Mouse (Mus musculus): ENCODE measurements around the gene Vsig2. TPM values are rescaled to one million over a fixed set of nuclear protein-coding genes. Genes with fewer than 3 reads are reported as not detected.

Vsig2 gene
- polyA plus RNA-seq, 1 experiment, result not detected

GRCm38 (mm10) chr9:37514456-37514855 lies 24.6 kb upstream of the Vsig2 start:
- Histone ChIP-seq H3K4me1 (ENCODE audit: control insufficient read depth) (peaks cover 12% of the 10 kb centered on the region), H3K9me3 (ENCODE audit: control insufficient read depth, low read length) (no peaks in the 10 kb centered on the region), H3K27me3 (ENCODE audit: control insufficient read depth) (no peaks in the 10 kb centered on the region), H3K36me3 (ENCODE audit: control insufficient read depth) (peaks cover 4% of the 10 kb centered on the region), H3K4me3 (replicated peaks) (no peak overlapping the region)
- TF ChIP-seq TAL1 (IDR thresholded peaks at IDR 0.05; ENCODE audit: low read length) (no peak), GATA1 (IDR thresholded peaks at IDR 0.05; ENCODE audit: low read length) (no peak)

- TF ChIP-seq TAL1 (IDR thresholded peaks at IDR 0.05; ENCODE audit: low read length) (peak; percentile 55), GATA1 (IDR thresholded peaks at IDR 0.05; ENCODE audit: low read length) (peak; percentile 21; the same call in 1 of the 2 replicates)
- Histone ChIP-seq H3K9me3 (ENCODE audit: control insufficient read depth, low read length) (no peaks in the 10 kb centered on the region), H3K4me3 (replicated peaks) (no peak overlapping the region), H3K27me3 (ENCODE audit: control insufficient read depth) (no peaks in the 10 kb centered on the region), H3K36me3 (ENCODE audit: control insufficient read depth) (peaks cover 4% of the 10 kb centered on the region), H3K4me1 (ENCODE audit: control insufficient read depth) (peaks cover 12% of the 10 kb centered on the region)
These were observed 21.6 kb upstream of the Vsig2 start for GRCm38 (mm10) chr9:37517467-37517866.

GRCm38 (mm10) chr9:37518991-37519390 lies 20.1 kb upstream of the Vsig2 start:
- Histone ChIP-seq H3K4me3 (replicated peaks) (no peak overlapping the region), H3K36me3 (ENCODE audit: control insufficient read depth) (peaks cover 8% of the 10 kb centered on the region), H3K9me3 (ENCODE audit: control insufficient read depth, low read length) (no peaks in the 10 kb centered on the region), H3K27me3 (ENCODE audit: control insufficient read depth) (no peaks in the 10 kb centered on the region), H3K4me1 (ENCODE audit: control insufficient read depth) (peaks cover 12% of the 10 kb centered on the region)
- TF ChIP-seq TAL1 (IDR thresholded peaks at IDR 0.05; ENCODE audit: low read length), result no peak
- no peak for TF ChIP-seq GATA1 (IDR thresholded peaks at IDR 0.05; ENCODE audit: low read length)

- no peak for TF ChIP-seq TAL1 (IDR thresholded peaks at IDR 0.05; ENCODE audit: low read length)
- TF ChIP-seq GATA1 (IDR thresholded peaks at IDR 0.05; ENCODE audit: low read length), result no peak
These were observed 19.1 kb upstream of the Vsig2 start for GRCm38 (mm10) chr9:37519995-37520394.

GRCm38 (mm10) chr9:37525461-37525860 lies 13.6 kb upstream of the Vsig2 start:
- peaks cover 7% of the 10 kb centered on the region for H3K4me1 ChIP-seq (ENCODE audit: control insufficient read depth)
- H3K9me3 ChIP-seq (ENCODE audit: control insufficient read depth, low read length), result peaks cover 3% of the 10 kb centered on the region; the same call in 1 of the 2 replicates
- TF ChIP-seq TAL1 (IDR thresholded peaks at IDR 0.05; ENCODE audit: low read length) (no peak), GATA1 (IDR thresholded peaks at IDR 0.05; ENCODE audit: low read length) (peak; percentile 53)
- H3K27me3 ChIP-seq (ENCODE audit: control insufficient read depth), result peaks cover 45% of the 10 kb centered on the region
- H3K36me3 ChIP-seq (ENCODE audit: control insufficient read depth), result peaks cover 4% of the 10 kb centered on the region
- no peak overlapping the region for H3K4me3 ChIP-seq (replicated peaks)

More at GRCm38 (mm10) chr9:37519995-37520394, 19.1 kb upstream of the Vsig2 start:
- Histone ChIP-seq H3K4me1 (ENCODE audit: control insufficient read depth) (peaks cover 12% of the 10 kb centered on the region), H3K27me3 (ENCODE audit: control insufficient read depth) (no peaks in the 10 kb centered on the region), H3K36me3 (ENCODE audit: control insufficient read depth) (peaks cover 8% of the 10 kb centered on the region), H3K9me3 (ENCODE audit: control insufficient read depth, low read length) (no peaks in the 10 kb centered on the region), H3K4me3 (replicated peaks) (no peak overlapping the region)

GRCm38 (mm10) chr9:37526443-37527395 lies 12.3 kb upstream of the Vsig2 start:
- TF ChIP-seq TAL1 (IDR thresholded peaks at IDR 0.05; ENCODE audit: low read length), result no peak
- TF ChIP-seq GATA1 (IDR thresholded peaks at IDR 0.05; ENCODE audit: low read length), result no peak
- H3K36me3 ChIP-seq (ENCODE audit: control insufficient read depth), result peaks cover 4% of the 10 kb centered on the region
- H3K27me3 ChIP-seq (ENCODE audit: control insufficient read depth), result peaks cover 56% of the 10 kb centered on the region
- peaks cover 3% of the 10 kb centered on the region; the same call in 1 of the 2 replicates for H3K9me3 ChIP-seq (ENCODE audit: control insufficient read depth, low read length)
- no peak overlapping the region for H3K4me3 ChIP-seq (replicated peaks)
- peaks cover 10% of the 10 kb centered on the region for H3K4me1 ChIP-seq (ENCODE audit: control insufficient read depth)

DNA sequence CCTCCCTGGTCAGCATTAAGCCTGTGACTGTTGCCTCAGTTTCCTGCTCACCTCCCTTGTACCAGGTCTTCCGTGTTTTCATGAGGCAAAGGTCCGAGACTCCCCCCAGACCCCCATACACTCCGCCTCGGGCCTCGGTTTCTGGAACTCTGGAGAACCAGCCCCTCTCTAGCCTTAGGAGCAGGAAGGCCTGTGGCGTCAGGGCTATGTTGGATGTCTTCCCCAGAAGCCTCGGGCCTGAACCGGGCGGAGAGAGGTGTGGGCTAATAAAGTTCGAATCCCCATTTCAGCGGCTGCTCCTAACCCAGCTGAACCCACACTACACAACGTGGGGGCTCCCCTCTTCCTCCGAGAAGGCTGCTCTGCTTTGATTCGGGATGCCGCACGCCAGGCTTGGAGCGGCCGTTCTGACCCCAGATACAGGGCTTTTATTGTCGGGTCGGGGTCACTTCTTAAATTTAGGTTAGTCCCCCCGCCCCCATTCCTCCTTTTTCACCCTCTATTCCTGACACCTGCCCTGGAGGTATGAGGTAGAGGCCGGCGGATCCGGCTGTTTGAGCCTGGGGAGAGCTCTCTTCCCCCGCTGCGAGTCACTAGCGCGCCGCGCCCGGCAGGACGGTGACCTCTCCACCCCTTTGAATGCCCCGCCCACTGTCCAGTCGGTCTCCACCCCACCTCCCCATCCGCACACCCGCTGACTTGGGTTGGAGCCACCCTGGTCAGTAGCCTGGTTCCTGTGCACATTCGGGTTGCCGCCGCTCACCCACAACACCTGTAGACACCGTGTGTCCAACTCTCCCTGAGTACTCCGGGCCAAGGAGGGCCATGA lies 11.4 kb upstream of the Vsig2 start, which contains the start of gene Esam:
TSS of gene Esam (plus strand) at position 683 of the 829 bp plus-strand sequence.
- no peak within 1 kb of the TSS for H3K4me3 ChIP-seq (replicated peaks)
- peaks cover 10% of the 10 kb centered on the region for H3K4me1 ChIP-seq (ENCODE audit: control insufficient read depth)
- peaks cover 4% of the 10 kb centered on the region for H3K36me3 ChIP-seq (ENCODE audit: control insufficient read depth)
- no peak for TF ChIP-seq TAL1 (IDR thresholded peaks at IDR 0.05; ENCODE audit: low read length)
- no peak for TF ChIP-seq GATA1 (IDR thresholded peaks at IDR 0.05; ENCODE audit: low read length)
- H3K9me3 ChIP-seq (ENCODE audit: control insufficient read depth, low read length), result peaks cover 3% of the 10 kb centered on the region; the same call in 1 of the 2 replicates
- H3K27me3 ChIP-seq (ENCODE audit: control insufficient read depth), result peaks cover 64% of the 10 kb centered on the region

- TF ChIP-seq TAL1 (IDR thresholded peaks at IDR 0.05; ENCODE audit: low read length) (no peak), GATA1 (IDR thresholded peaks at IDR 0.05; ENCODE audit: low read length) (no peak)
- Histone ChIP-seq H3K4me1 (ENCODE audit: control insufficient read depth) (peaks cover 10% of the 10 kb centered on the region), H3K9me3 (ENCODE audit: control insufficient read depth, low read length) (peaks cover 3% of the 10 kb centered on the region; the same call in 1 of the 2 replicates), H3K4me3 (replicated peaks) (no peak overlapping the region), H3K36me3 (ENCODE audit: control insufficient read depth) (no peaks in the 10 kb centered on the region), H3K27me3 (ENCODE audit: control insufficient read depth) (peaks cover 68% of the 10 kb centered on the region)
These were observed 10.7 kb upstream of the Vsig2 start for GRCm38 (mm10) chr9:37528225-37528970.
